Mouse (Mus musculus) limb, embryonic 14.5 days (tissue): Measurements from ENCODE around the gene Jmjd8. TPM values are rescaled to one million over a fixed set of nuclear protein-coding genes. Genes with fewer than 3 reads are reported as not detected.

Experiments
- ATAC-seq: fragments of 200-750 bp; cut with Nextera tagmentation; 2 replicates; pipeline ENCODE4 v1.8.0; 2017; ENCODE audit warnings: low read depth, moderate number of reproducible peaks, moderate TSS enrichment; ENCODE audit not compliant: low FRiP score
- DNase-seq: peaks from one replicate; pipeline ENCODE4 v3.0.0-alpha.2; 2015; ENCODE audit warnings: low spot score
- H3K27ac ChIP-seq: fragments of 300-500 bp; sonication (generic); replicated peaks from 2 replicates; pipeline ENCODE4 v1.5.1; 2014; ENCODE audit warnings: low read depth, mild to moderate bottlenecking, low read length, moderate library complexity, mixed read lengths
- H3K27me3 ChIP-seq: fragments of 300-500 bp; sonication (generic); 2 replicates; pipeline ENCODE4 v1.6.1; 2014; ENCODE audit warnings: low read length, mixed read lengths; ENCODE audit not compliant: control insufficient read depth, insufficient read depth
- H3K36me3 ChIP-seq: fragments of 300-500 bp; sonication (generic); 2 replicates; pipeline ENCODE4 v1.6.1; 2014; ENCODE audit warnings: mild to moderate bottlenecking, low read length, moderate library complexity, mixed read lengths; ENCODE audit not compliant: control insufficient read depth, insufficient read depth
- H3K4me1 ChIP-seq: fragments of 300-500 bp; sonication (generic); 2 replicates; pipeline ENCODE4 v1.6.1; 2014; ENCODE audit warnings: antibody characterized with exemption, low read length, mixed read lengths; ENCODE audit not compliant: control insufficient read depth, insufficient read depth
- H3K4me2 ChIP-seq: fragments of 300-500 bp; sonication (generic); replicated peaks from 2 replicates; pipeline ENCODE4 v1.6.1; 2014; ENCODE audit warnings: low read depth, mild to moderate bottlenecking, low read length, moderate library complexity; ENCODE audit not compliant: severe bottlenecking
- H3K4me3 ChIP-seq: fragments of 300-500 bp; sonication (generic); replicated peaks from 2 replicates; pipeline ENCODE4 v1.5.1; 2014; ENCODE audit warnings: low read length
- H3K9ac ChIP-seq: fragments of 300-500 bp; sonication (generic); 2 replicates; pipeline ENCODE4 v1.6.1; 2014; ENCODE audit warnings: mild to moderate bottlenecking, low read depth, low read length, moderate library complexity; ENCODE audit not compliant: severe bottlenecking
- H3K9me3 ChIP-seq: fragments of 300-500 bp; sonication (generic); 2 replicates; pipeline ENCODE4 v1.6.1; 2016; ENCODE audit warnings: low read length; ENCODE audit not compliant: control insufficient read depth
- POLR2A ChIP-seq: fragments of 200-500 bp; IDR thresholded peaks from 2 replicates; pipeline ENCODE4 v1.8.0; 2012; ENCODE audit warnings: inconsistent platforms, mild to moderate bottlenecking, moderate library complexity, borderline replicate concordance; ENCODE audit not compliant: insufficient read depth, insufficient read length; ENCODE audit errors: extremely low read depth
- WGBS: fragments of 180-500 bp; shearing (Covaris S2); extraction: QIAGEN DNeasy Blood & Tissue Kit; methylation state at CpG from one replicate; pipeline ENCODE4 v1.1.7; 2014; 5-methylcytosine and 5-hydroxymethylcytosine counted together
- polyA plus RNA-seq, 2 experiments: library from polyadenylated mRNA; depleted of rRNA in 1 of 2; stranded (reverse) in 1 of 2; unstranded in 1 of 2; fragments of >200 nt; fragmentation: Nextera tagmentation in 1 of 2; extraction: Ambion mirVana in 1 of 2; gene quantifications; 2 replicates each; pipeline versions ENCODE4 v1.2.1 to v1.2.3; 2012 to 2014

Gene Jmjd8
- polyA plus RNA-seq, 2 experiments, result 41.5 to 64.4 TPM

DNA sequence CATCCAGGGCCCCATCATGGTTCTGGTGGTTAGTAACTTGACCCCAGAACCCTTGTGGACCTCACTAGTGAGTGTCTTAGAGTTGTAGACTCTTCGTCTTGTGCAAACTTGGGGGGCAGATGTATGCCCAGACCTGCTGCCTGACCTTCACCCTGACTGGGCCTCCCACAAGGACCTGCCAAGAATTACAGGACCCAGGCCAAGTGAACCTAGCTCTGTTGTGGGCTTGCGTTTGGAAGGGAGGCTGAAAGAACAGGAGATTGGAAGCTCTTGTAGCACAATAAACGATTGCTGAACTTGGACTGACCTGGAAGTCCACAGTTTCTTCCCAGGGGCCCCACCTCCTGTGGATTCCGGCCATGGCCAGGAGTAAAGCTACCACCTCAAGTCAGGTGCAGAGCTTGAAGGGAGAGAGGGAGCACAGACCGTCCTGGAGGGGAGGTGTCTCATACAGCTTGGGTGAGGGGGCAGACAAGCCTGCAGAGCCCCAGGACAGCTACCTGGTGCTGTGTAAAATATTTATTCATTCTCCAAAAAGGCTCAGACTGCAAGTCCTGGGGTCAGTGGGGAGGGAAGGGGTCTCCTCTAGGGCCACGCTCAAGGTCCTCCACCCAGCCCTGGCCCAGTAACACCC is 5.4 kb downstream of the Jmjd8 start:
- Histone ChIP-seq H3K9ac (peak overlapping the region; percentile 77), H3K27ac (peak overlapping the region; percentile 89; the same call in 1 of the 2 replicates), H3K27me3 (no peaks in the 10 kb centered on the region), H3K4me2 (peak overlapping the region; percentile 91), H3K36me3 (peaks cover 42% of the 10 kb centered on the region), H3K4me1 (peaks cover 52% of the 10 kb centered on the region), H3K4me3 (peak overlapping the region; percentile 85), H3K9me3 (no peaks in the 10 kb centered on the region)
- 34% methylated on average over 6 of the region's 6 CpGs for WGBS
- ATAC-seq (no peak), DNase-seq (no peak)
- no peak for TF ChIP-seq POLR2A

DNA sequence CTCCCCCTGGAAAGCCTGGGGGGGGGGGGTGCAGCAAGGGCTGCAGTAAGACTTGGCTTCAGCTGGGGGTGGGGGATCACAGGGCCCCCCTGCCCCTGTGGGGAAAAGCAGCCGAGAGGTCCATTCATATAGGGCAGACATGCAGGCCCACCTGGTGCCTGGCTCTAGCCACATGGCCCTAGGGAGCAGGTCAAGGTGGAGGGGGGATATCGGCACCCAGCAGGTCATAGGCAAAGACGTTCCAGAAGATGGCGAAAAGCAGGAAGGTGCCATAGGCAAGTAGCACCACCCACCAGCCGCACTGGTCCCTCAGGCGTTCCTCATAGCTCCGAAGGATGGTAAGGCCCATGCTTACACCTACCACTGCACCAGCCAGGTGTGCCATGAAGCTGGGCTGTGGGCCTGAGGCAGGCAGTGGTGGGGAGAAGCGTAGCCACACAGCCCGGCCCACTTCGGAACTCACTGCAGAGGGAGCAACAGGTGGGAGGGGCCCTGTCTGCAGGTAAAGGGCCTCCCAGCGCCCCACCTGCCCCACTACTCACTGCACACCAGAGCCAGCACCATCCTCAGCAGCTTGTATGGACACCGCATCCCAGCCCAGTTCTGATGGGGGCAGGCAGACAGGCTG is 6.0 kb downstream of the Jmjd8 start:
- 83% methylated on average over 12 of the region's 12 CpGs for WGBS
- Histone ChIP-seq H3K27ac (no peak overlapping the region), H3K36me3 (peaks cover 49% of the 10 kb centered on the region), H3K4me2 (peak overlapping the region; percentile 91), H3K4me1 (peaks cover 51% of the 10 kb centered on the region), H3K4me3 (peak overlapping the region; percentile 85), H3K9ac (peak overlapping the region; percentile 77; the same call in 1 of the 2 replicates), H3K9me3 (no peaks in the 10 kb centered on the region), H3K27me3 (no peaks in the 10 kb centered on the region)
- ATAC-seq, result no peak
- DNase-seq, result no peak
- TF ChIP-seq POLR2A, result no peak

DNA sequence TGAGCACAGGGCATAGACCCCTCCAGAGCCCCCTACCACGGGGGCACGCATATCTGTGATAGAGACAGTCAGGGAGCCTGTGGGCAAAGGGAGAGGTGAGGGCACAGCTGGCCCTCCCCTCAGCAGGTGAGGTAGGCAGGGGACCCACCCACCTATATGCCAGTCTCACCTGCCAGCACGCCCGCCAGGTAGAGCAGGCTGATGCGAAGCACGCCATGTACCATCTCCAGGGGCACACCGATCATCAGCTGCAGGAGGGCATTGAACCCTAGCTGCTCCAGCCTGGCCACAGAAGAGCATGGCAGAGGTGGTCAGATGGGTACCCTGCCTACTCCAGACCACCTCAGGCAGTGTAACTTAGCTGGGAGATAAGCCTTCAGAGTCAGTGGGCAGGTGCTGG is 6.6 kb downstream of the Jmjd8 start:
- no peaks in the 10 kb centered on the region for H3K27me3 ChIP-seq
- no peak overlapping the region for H3K4me2 ChIP-seq
- H3K4me3 ChIP-seq, result no peak overlapping the region
- H3K27ac ChIP-seq, result no peak overlapping the region
- H3K9ac ChIP-seq, result no peak overlapping the region
- DNase-seq (no peak), ATAC-seq (no peak)
- H3K36me3 ChIP-seq, result peaks cover 49% of the 10 kb centered on the region
- no peak for TF ChIP-seq POLR2A
- H3K9me3 ChIP-seq, result no peaks in the 10 kb centered on the region
- 87% methylated on average over 7 of the region's 7 CpGs for WGBS
- peaks cover 47% of the 10 kb centered on the region for H3K4me1 ChIP-seq

DNA sequence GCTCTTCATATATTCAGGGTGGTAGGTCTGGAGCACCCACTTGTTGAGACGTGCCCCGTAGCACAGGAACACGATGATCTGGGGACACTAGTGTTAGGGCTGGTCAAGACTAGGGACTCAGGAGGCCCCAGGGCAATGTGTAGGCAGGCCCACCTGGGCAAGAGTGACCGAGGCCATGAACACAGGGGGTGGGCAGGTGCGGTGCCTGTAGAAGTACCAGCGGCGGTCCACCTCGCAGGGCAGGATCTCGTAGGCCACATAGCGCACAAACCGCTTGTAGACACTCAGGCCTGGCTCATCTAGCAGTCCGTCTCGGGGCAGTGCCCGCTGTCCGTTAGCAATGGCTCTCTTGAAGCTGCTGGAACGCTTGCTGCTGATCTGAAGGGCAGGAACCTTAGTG is 7.1 kb downstream of the Jmjd8 start:
- no peaks in the 10 kb centered on the region for H3K9me3 ChIP-seq
- ATAC-seq (no peak), DNase-seq (no peak)
- H3K4me3 ChIP-seq, result no peak overlapping the region
- no peak overlapping the region for H3K4me2 ChIP-seq
- TF ChIP-seq POLR2A, result no peak
- H3K27ac ChIP-seq, result no peak overlapping the region
- H3K9ac ChIP-seq, result no peak overlapping the region
- no peaks in the 10 kb centered on the region for H3K27me3 ChIP-seq
- peaks cover 49% of the 10 kb centered on the region for H3K36me3 ChIP-seq
- WGBS, result 88% methylated on average over 16 of the region's 16 CpGs
- peaks cover 47% of the 10 kb centered on the region for H3K4me1 ChIP-seq

DNA sequence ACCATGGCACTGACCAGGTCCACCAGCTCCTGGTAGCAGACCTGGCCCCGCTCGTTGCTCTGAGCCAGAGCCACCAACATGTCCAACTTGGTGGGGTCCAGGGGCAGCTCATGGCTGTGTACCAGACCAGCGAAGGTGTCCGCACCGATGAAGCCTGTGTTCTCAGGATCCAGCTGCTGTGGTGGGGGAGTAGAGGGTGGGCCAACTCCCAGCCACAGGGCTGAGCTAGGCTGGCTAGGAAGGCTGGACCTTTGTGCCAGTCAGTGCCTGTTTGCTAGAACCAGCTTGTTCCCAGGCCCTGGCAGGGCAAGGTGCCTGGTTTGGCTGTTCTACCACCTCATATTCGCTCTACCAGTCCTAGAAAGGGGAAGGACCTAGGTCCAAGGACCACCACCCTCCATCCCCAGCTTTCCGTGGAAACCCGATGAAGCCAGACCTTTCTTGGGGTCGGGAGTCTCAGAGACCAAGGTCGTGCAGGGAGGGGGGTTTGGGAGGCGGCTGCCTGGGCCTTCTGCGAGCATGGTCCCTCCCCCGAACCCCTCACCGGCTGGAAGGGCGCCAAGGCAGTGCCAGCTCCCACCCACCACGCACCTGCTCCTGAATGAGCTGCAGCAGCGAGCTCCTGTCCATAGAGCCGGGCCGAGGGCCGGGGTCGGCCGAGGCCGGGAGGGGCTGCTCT is 7.9 kb downstream of the Jmjd8 start:
- Histone ChIP-seq H3K27ac (no peak overlapping the region), H3K27me3 (no peaks in the 10 kb centered on the region), H3K4me3 (peak overlapping the region; percentile 34), H3K9ac (peak overlapping the region; percentile 53), H3K4me2 (peak overlapping the region; percentile 75), H3K36me3 (peaks cover 49% of the 10 kb centered on the region), H3K4me1 (peaks cover 40% of the 10 kb centered on the region), H3K9me3 (no peaks in the 10 kb centered on the region)
- no peak for ATAC-seq
- TF ChIP-seq POLR2A, result no peak
- 37% methylated on average over 14 of the region's 23 CpGs for WGBS
- DNase-seq, result no peak
